Mouse (Mus musculus) liver, embryonic 16.5 days (tissue): ENCODE measurements around the gene Fabp3. TPM values are rescaled to one million over a fixed set of nuclear protein-coding genes. Genes with fewer than 3 reads are reported as not detected.

Experiments used
- ATAC-seq: fragments of 200-750 bp; cut with Nextera tagmentation; 2 replicates; pipeline ENCODE4 v1.8.0; 2017; ENCODE audit warnings: low read depth, mild to moderate bottlenecking, moderate number of reproducible peaks, moderate library complexity
- H3K27ac ChIP-seq: fragments of 300-500 bp; sonication (generic); 2 replicates; pipeline ENCODE4 v1.5.1; 2014; ENCODE audit warnings: mild to moderate bottlenecking, low read length
- H3K27me3 ChIP-seq: fragments of 300-500 bp; sonication (generic); 2 replicates; pipeline ENCODE4 v1.6.1; 2014; ENCODE audit warnings: low read depth, low read length, mixed read lengths; ENCODE audit not compliant: control insufficient read depth, insufficient read depth
- H3K36me3 ChIP-seq: fragments of 300-500 bp; sonication (generic); 2 replicates; pipeline ENCODE4 v1.6.1; 2014; ENCODE audit warnings: mild to moderate bottlenecking; ENCODE audit not compliant: control insufficient read depth, insufficient read depth
- H3K4me1 ChIP-seq: fragments of 300-500 bp; sonication (generic); 2 replicates; pipeline ENCODE4 v1.6.1; 2014; ENCODE audit warnings: low read depth, low read length, mixed read lengths; ENCODE audit not compliant: control insufficient read depth
- H3K4me2 ChIP-seq: fragments of 300-500 bp; sonication (generic); 2 replicates; pipeline ENCODE4 v1.6.1; 2014; ENCODE audit warnings: low read depth, low read length, mixed read lengths
- H3K4me3 ChIP-seq: fragments of 300-500 bp; sonication (generic); 2 replicates; pipeline ENCODE4 v1.5.1; 2014; ENCODE audit warnings: low read depth, mild to moderate bottlenecking, low read length
- H3K9ac ChIP-seq: fragments of 300-500 bp; sonication (generic); 2 replicates; pipeline ENCODE4 v1.6.1; 2014; ENCODE audit warnings: low read depth, low read length
- H3K9me3 ChIP-seq: fragments of 300-500 bp; sonication (generic); replicated peaks from 2 replicates; pipeline ENCODE4 v1.6.1; 2016; ENCODE audit warnings: low read length; ENCODE audit not compliant: control insufficient read depth
- WGBS: fragments of 180-500 bp; shearing (Covaris S2); extraction: QIAGEN DNeasy Blood & Tissue Kit; methylation state at CpG from one replicate; pipeline ENCODE4 v1.1.7; 2014; ENCODE audit not compliant: insufficient replicate concordance; 5-methylcytosine and 5-hydroxymethylcytosine counted together
- polyA plus RNA-seq: library from polyadenylated mRNA; unstranded; fragments of >200 nt; fragmentation: Nextera tagmentation; extraction: Ambion mirVana; gene quantifications from 2 replicates; pipeline ENCODE4 v1.2.1, GENCODE M21; 2015

Fabp3 gene
- polyA plus RNA-seq, 1 experiment from 2014 or later: 5.4 TPM

GRCm38 (mm10) chr4:130325446-130325845, 17.1 kb downstream of the Fabp3 start:
- WGBS: 83% methylated on average over 2 of the region's 2 CpGs
- Histone ChIP-seq H3K36me3 (peaks cover 5% of the 10 kb centered on the region; the same call in 1 of the 2 replicates), H3K4me1 (no peaks in the 10 kb centered on the region; the same call in 1 of the 2 replicates), H3K4me3 (no peak overlapping the region), H3K27me3 (no peaks in the 10 kb centered on the region), H3K9me3 (no peaks in the 10 kb centered on the region), H3K9ac (no peak overlapping the region), H3K4me2 (no peak overlapping the region), H3K27ac (no peak overlapping the region)
- no peak for ATAC-seq

GRCm38 (mm10) chr4:130327366-130327765, 19.0 kb downstream of the Fabp3 start:
- Histone ChIP-seq H3K4me1 (no peaks in the 10 kb centered on the region), H3K4me3 (no peak overlapping the region), H3K36me3 (peaks cover 5% of the 10 kb centered on the region; the same call in 1 of the 2 replicates), H3K4me2 (no peak overlapping the region), H3K9me3 (no peaks in the 10 kb centered on the region), H3K9ac (no peak overlapping the region), H3K27ac (no peak overlapping the region), H3K27me3 (no peaks in the 10 kb centered on the region)
- ATAC-seq: no peak
- 84% methylated on average over 9 of the region's 9 CpGs for WGBS

- peaks cover 16% of the 10 kb centered on the region for H3K36me3 ChIP-seq
- peak; percentile 76 for ATAC-seq
- 68% methylated on average over 5 of the region's 5 CpGs for WGBS
Observed at GRCm38 (mm10) chr4:130335867-130336266, 27.5 kb downstream of the Fabp3 start.

DNA sequence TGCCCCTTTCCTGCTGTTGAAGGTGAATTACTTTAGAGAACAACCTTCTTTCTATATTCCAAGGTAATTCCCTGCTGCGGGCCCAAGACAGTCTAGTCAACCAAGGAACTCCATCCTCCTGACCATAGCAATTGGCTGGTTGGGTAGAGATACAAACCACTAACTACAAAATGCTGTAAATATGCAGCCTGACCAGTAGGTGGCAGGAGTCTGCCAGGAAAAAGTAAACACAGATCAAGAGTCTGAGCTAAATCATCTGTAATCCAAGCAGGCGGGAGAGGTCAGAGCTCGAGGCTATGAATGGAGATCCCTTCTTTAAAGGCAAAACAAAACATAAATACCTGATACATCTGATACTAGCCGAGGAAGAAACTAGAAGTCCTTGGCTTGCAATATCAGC, 33.3 kb downstream of the Fabp3 start:
- H3K36me3 ChIP-seq: peaks cover 16% of the 10 kb centered on the region
- 0 out of 2 replicates have a peak, but pooled peaks have one; percentile 16 for ATAC-seq

More at GRCm38 (mm10) chr4:130335867-130336266, 27.5 kb downstream of the Fabp3 start:
- H3K4me1 ChIP-seq: no peaks in the 10 kb centered on the region
- H3K4me2 ChIP-seq: no peak overlapping the region
- H3K27ac ChIP-seq: no peak overlapping the region
- no peak overlapping the region for H3K9ac ChIP-seq
- H3K9me3 ChIP-seq: no peaks in the 10 kb centered on the region
- H3K4me3 ChIP-seq: no peak overlapping the region
- no peaks in the 10 kb centered on the region for H3K27me3 ChIP-seq

GRCm38 (mm10) chr4:130349666-130350065, 41.3 kb downstream of the Fabp3 start:
- Histone ChIP-seq H3K4me3 (no peak overlapping the region), H3K27me3 (no peaks in the 10 kb centered on the region), H3K9me3 (no peaks in the 10 kb centered on the region), H3K36me3 (peaks cover 22% of the 10 kb centered on the region), H3K4me2 (no peak overlapping the region), H3K27ac (no peak overlapping the region), H3K4me1 (peaks cover 7% of the 10 kb centered on the region), H3K9ac (no peak overlapping the region)
- 81% methylated on average over 6 of the region's 6 CpGs for WGBS
- ATAC-seq: no peak

More for the DNA sequence above, 33.3 kb downstream of the Fabp3 start:
- H3K4me3 ChIP-seq: no peak overlapping the region
- no peak overlapping the region; the same call in 1 of the 2 replicates for H3K27ac ChIP-seq
- H3K9me3 ChIP-seq: no peaks in the 10 kb centered on the region
- H3K4me2 ChIP-seq: no peak overlapping the region
- H3K4me1 ChIP-seq: no peaks in the 10 kb centered on the region
- WGBS: 18% methylated on average over 4 of the region's 4 CpGs
- no peak overlapping the region for H3K9ac ChIP-seq
- H3K27me3 ChIP-seq: no peaks in the 10 kb centered on the region

- no peaks in the 10 kb centered on the region for H3K27me3 ChIP-seq
- peak; percentile 39; the same call in 1 of the 2 replicates for ATAC-seq
- H3K9ac ChIP-seq: no peak overlapping the region
- H3K4me3 ChIP-seq: no peak overlapping the region
- H3K4me2 ChIP-seq: no peak overlapping the region
- H3K4me1 ChIP-seq: peaks cover 7% of the 10 kb centered on the region
- no peak overlapping the region for H3K27ac ChIP-seq
- H3K9me3 ChIP-seq: no peaks in the 10 kb centered on the region
- WGBS: 59% methylated on average over 16 of the region's 16 CpGs
- peaks cover 22% of the 10 kb centered on the region for H3K36me3 ChIP-seq
Observed at GRCm38 (mm10) chr4:130350690-130351422, 42.5 kb downstream of the Fabp3 start.

- Histone ChIP-seq H3K9ac (no peak overlapping the region), H3K27ac (no peak overlapping the region), H3K36me3 (peaks cover 22% of the 10 kb centered on the region), H3K27me3 (no peaks in the 10 kb centered on the region), H3K9me3 (no peaks in the 10 kb centered on the region), H3K4me1 (peaks cover 7% of the 10 kb centered on the region), H3K4me2 (no peak overlapping the region), H3K4me3 (no peak overlapping the region)
- 78% methylated on average over 7 of the region's 7 CpGs for WGBS
- no peak for ATAC-seq
Observed at GRCm38 (mm10) chr4:130352588-130352987, 44.2 kb downstream of the Fabp3 start.

DNA sequence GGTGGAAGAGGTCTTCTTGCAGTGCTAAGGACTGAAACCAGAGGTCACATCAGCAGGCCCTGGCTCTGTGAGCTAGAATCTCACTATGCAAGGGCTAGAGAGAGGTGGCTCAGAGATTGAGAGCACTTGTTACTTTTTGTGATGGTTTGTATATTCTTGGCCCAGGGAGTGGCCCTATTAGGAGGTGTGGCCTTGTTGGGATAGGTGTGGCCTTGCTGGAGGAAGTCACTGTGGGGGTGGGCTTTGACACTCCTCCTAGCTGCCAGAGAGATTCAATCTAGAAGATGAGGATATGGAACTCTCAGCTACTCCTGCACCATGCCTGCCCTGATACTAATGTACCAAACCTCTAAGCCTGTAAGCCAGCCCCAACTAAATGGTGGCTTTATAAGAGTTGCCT, 49.6 kb downstream of the Fabp3 start:
- no peaks in the 10 kb centered on the region; the same call in 1 of the 2 replicates for H3K36me3 ChIP-seq
- H3K27ac ChIP-seq: no peak overlapping the region
- peaks cover 20% of the 10 kb centered on the region for H3K4me1 ChIP-seq
- no peak overlapping the region for H3K9ac ChIP-seq
- ATAC-seq: no peak
- no peak overlapping the region for H3K4me2 ChIP-seq
- H3K27me3 ChIP-seq: no peaks in the 10 kb centered on the region
- H3K4me3 ChIP-seq: no peak overlapping the region
- H3K9me3 ChIP-seq: no peaks in the 10 kb centered on the region

GRCm38 (mm10) chr4:130359486-130360237, 51.3 kb downstream of the Fabp3 start, which contains the start of the genes Zcchc17 and Snrnp40:
Gene Zcchc17 (minus strand): TSS chr4:130359943.
Gene Snrnp40 (plus strand): TSS chr4:130360132.
- Histone ChIP-seq H3K36me3 (peaks cover 8% of the 10 kb centered on the region), H3K4me3 (peak within 1 kb of the TSS; percentile 89), H3K27me3 (no peaks in the 10 kb centered on the region), H3K4me1 (peaks cover 20% of the 10 kb centered on the region), H3K4me2 (peak within 1 kb of the TSS; percentile 91), H3K9ac (peak within 1 kb of the TSS; percentile 89), H3K27ac (peak within 1 kb of the TSS; percentile 91), H3K9me3 (no peaks in the 10 kb centered on the region)
- under 1% methylated on average over 49 of the region's 49 CpGs for WGBS
- ATAC-seq: peak; percentile 98
